Mouse (Mus musculus) midbrain, postnatal 0 days (tissue): Measurements from ENCODE around the gene Serpina3b. TPM values are rescaled to one million over a fixed set of nuclear protein-coding genes. Genes with fewer than 3 reads are reported as not detected.

Experiments
- ATAC-seq: fragments of 200-750 bp; cut with Nextera tagmentation; 2 replicates; pipeline ENCODE4 v1.8.0; 2017; ENCODE audit warnings: moderate number of reproducible peaks, mild to moderate bottlenecking, moderate TSS enrichment, moderate library complexity; ENCODE audit not compliant: low FRiP score
- DNase-seq: peaks from one replicate; pipeline ENCODE4 v3.0.0-alpha.2; 2015; ENCODE audit warnings: low spot score
- H3K27ac ChIP-seq: fragments of 300-500 bp; sonication (generic); 2 replicates; pipeline ENCODE4 v1.5.1; 2014; ENCODE audit warnings: low read depth, mild to moderate bottlenecking, low read length, mixed read lengths
- H3K27me3 ChIP-seq: fragments of 300-500 bp; sonication (generic); 2 replicates; pipeline ENCODE4 v1.6.1; 2014; ENCODE audit warnings: low read length, control low read depth, mixed read lengths; ENCODE audit not compliant: insufficient read depth
- H3K36me3 ChIP-seq: fragments of 300-500 bp; sonication (generic); 2 replicates; pipeline ENCODE4 v1.6.1; 2014; ENCODE audit warnings: low read length, control low read depth, mixed read lengths; ENCODE audit not compliant: insufficient read depth
- H3K4me1 ChIP-seq: fragments of 300-500 bp; sonication (generic); 2 replicates; pipeline ENCODE4 v1.6.1; 2014; ENCODE audit warnings: mild to moderate bottlenecking, control low read depth, antibody characterized with exemption, low read length, mixed read lengths; ENCODE audit not compliant: insufficient read depth
- H3K4me2 ChIP-seq: fragments of 300-500 bp; sonication (generic); 2 replicates; pipeline ENCODE4 v1.6.1; 2014; ENCODE audit warnings: low read depth, mild to moderate bottlenecking, low read length, mixed read lengths; ENCODE audit not compliant: poor library complexity, severe bottlenecking
- H3K4me3 ChIP-seq: fragments of 300-500 bp; sonication (generic); 2 replicates; pipeline ENCODE4 v1.5.1; 2014; ENCODE audit warnings: low read depth, mild to moderate bottlenecking, low read length, moderate library complexity
- H3K9ac ChIP-seq: fragments of 300-500 bp; sonication (generic); replicated peaks from 2 replicates; pipeline ENCODE4 v1.6.1; 2014; ENCODE audit warnings: mild to moderate bottlenecking, low read length, moderate library complexity, mixed read lengths; ENCODE audit not compliant: poor library complexity, severe bottlenecking
- H3K9me3 ChIP-seq: fragments of 300-500 bp; sonication (generic); 2 replicates; pipeline ENCODE4 v1.6.1; 2016; ENCODE audit warnings: low read length, control low read depth
- CTCF ChIP-seq: IDR thresholded peaks from 2 replicates; pipeline ENCODE4 v1.5.1; 2016; ENCODE audit warnings: antibody characterized with exemption, mild to moderate bottlenecking
- WGBS: fragments of 180-500 bp; shearing (Covaris S2); extraction: QIAGEN DNeasy Blood & Tissue Kit; methylation state at CpG from one replicate; pipeline ENCODE4 v1.1.7; 2014; 5-methylcytosine and 5-hydroxymethylcytosine counted together
- polyA plus RNA-seq: library from polyadenylated mRNA; unstranded; fragments of >200 nt; fragmentation: Nextera tagmentation; extraction: Ambion mirVana; gene quantifications from 2 replicates; pipeline ENCODE4 v1.2.1, GENCODE M21; 2015
- total RNA-seq: library from RNA; depleted of rRNA; stranded (reverse); fragments of >200 nt; gene quantifications from 2 replicates; pipeline ENCODE4 v1.2.3, GENCODE M21; 2014; rRNA removed

The Serpina3b gene
- total and polyA plus RNA-seq, 2 experiments from 2014 or later, result not detected

- TF ChIP-seq CTCF, result no peak
- no peak overlapping the region for H3K4me3 ChIP-seq
- H3K9me3 ChIP-seq, result no peaks in the 10 kb centered on the region
- no peaks in the 10 kb centered on the region for H3K36me3 ChIP-seq
- DNase-seq (no peak), ATAC-seq (no peak)
- no peaks in the 10 kb centered on the region for H3K4me1 ChIP-seq
- H3K4me2 ChIP-seq, result no peak overlapping the region
- no peaks in the 10 kb centered on the region for H3K27me3 ChIP-seq
- no peak overlapping the region for H3K9ac ChIP-seq
- H3K27ac ChIP-seq, result no peak overlapping the region
Observed at GRCm38 (mm10) chr12:104178577-104178976, 50.8 kb downstream of the Serpina3b start.

- 83% methylated on average over 2 of the region's 2 CpGs for WGBS
- no peaks in the 10 kb centered on the region for H3K36me3 ChIP-seq
- DNase-seq, result no peak
- no peak for TF ChIP-seq CTCF
- no peaks in the 10 kb centered on the region for H3K27me3 ChIP-seq
- no peak for ATAC-seq
- no peak overlapping the region for H3K4me2 ChIP-seq
- H3K9ac ChIP-seq, result no peak overlapping the region
- no peak overlapping the region for H3K27ac ChIP-seq
- no peaks in the 10 kb centered on the region for H3K4me1 ChIP-seq
- no peak overlapping the region for H3K4me3 ChIP-seq
- H3K9me3 ChIP-seq, result no peaks in the 10 kb centered on the region
Observed at GRCm38 (mm10) chr12:104178987-104179386, 51.2 kb downstream of the Serpina3b start.

GRCm38 (mm10) chr12:104185046-104185445 is 57.2 kb downstream of the Serpina3b start:
- no peak for TF ChIP-seq CTCF
- WGBS, result 84% methylated on average over 4 of the region's 4 CpGs

GRCm38 (mm10) chr12:104186041-104186581 is 58.3 kb downstream of the Serpina3b start:
- no peak for TF ChIP-seq CTCF
- WGBS, result 85% methylated on average over 3 of the region's 3 CpGs

More at GRCm38 (mm10) chr12:104185046-104185445, 57.2 kb downstream of the Serpina3b start:
- no peak overlapping the region for H3K4me2 ChIP-seq
- no peak overlapping the region for H3K9ac ChIP-seq
- no peaks in the 10 kb centered on the region for H3K9me3 ChIP-seq
- no peaks in the 10 kb centered on the region for H3K36me3 ChIP-seq
- no peak overlapping the region for H3K27ac ChIP-seq
- H3K4me3 ChIP-seq, result no peak overlapping the region
- DNase-seq (no peak), ATAC-seq (no peak)
- H3K4me1 ChIP-seq, result no peaks in the 10 kb centered on the region
- no peaks in the 10 kb centered on the region for H3K27me3 ChIP-seq

More at GRCm38 (mm10) chr12:104186041-104186581, 58.3 kb downstream of the Serpina3b start:
- no peak overlapping the region for H3K27ac ChIP-seq
- no peak overlapping the region for H3K4me2 ChIP-seq
- ATAC-seq (no peak), DNase-seq (no peak)
- no peak overlapping the region for H3K4me3 ChIP-seq
- no peak overlapping the region for H3K9ac ChIP-seq
- H3K9me3 ChIP-seq, result no peaks in the 10 kb centered on the region
- H3K4me1 ChIP-seq, result no peaks in the 10 kb centered on the region
- H3K36me3 ChIP-seq, result no peaks in the 10 kb centered on the region
- no peaks in the 10 kb centered on the region for H3K27me3 ChIP-seq

Other genes with a start within 250 kb of the Serpina3b start
- gene Serpina1c, start 223.1 kb upstream of the Serpina3b start, total RNA-seq, result not detected in 2 replicates
- not detected in 2 replicates for gene Serpina1c, start 223.1 kb upstream of the Serpina3b start, polyA plus RNA-seq
- not detected in 2 replicates for gene Serpina1e, start 169.0 kb upstream of the Serpina3b start, total RNA-seq
- gene Serpina1e, start 169.0 kb upstream of the Serpina3b start, polyA plus RNA-seq, result not detected in 2 replicates
- gene Serpina11, start 138.0 kb upstream of the Serpina3b start, total RNA-seq, result not detected in 2 replicates
- not detected in 2 replicates for gene Serpina11, start 138.0 kb upstream of the Serpina3b start, polyA plus RNA-seq
- gene Serpina9, start 114.2 kb upstream of the Serpina3b start, total RNA-seq, result 0.85 TPM in 1 of 2 replicates, not detected in the other
- gene Serpina9, start 114.2 kb upstream of the Serpina3b start, polyA plus RNA-seq, result 0.14 and 0.22 TPM in 2 replicates
- 0.16 TPM in 1 of 2 replicates, not detected in the other for gene Serpina12, start 83.6 kb upstream of the Serpina3b start, total RNA-seq
- gene Serpina12, start 83.6 kb upstream of the Serpina3b start, polyA plus RNA-seq, result not detected in 2 replicates
- gene Serpina5, start 26.9 kb upstream of the Serpina3b start, total RNA-seq, result not detected in 2 replicates
- not detected in 2 replicates for gene Serpina5, start 26.9 kb upstream of the Serpina3b start, polyA plus RNA-seq
- not detected in 2 replicates for gene Serpina3a, start 15.3 kb upstream of the Serpina3b start, total RNA-seq
- not detected in 2 replicates for gene Serpina3a, start 15.3 kb upstream of the Serpina3b start, polyA plus RNA-seq
- gene Serpina3c, start 25.9 kb downstream of the Serpina3b start, total RNA-seq, result not detected in 2 replicates
- gene Serpina3c, start 25.9 kb downstream of the Serpina3b start, polyA plus RNA-seq, result not detected in 2 replicates
- 0.55 TPM in 1 of 2 replicates, not detected in the other for gene Serpina3f, start 86.5 kb downstream of the Serpina3b start, total RNA-seq
- gene Serpina3f, start 86.5 kb downstream of the Serpina3b start, polyA plus RNA-seq, result 0.07 and 0.15 TPM in 2 replicates
- 0.77 and 1.2 TPM in 2 replicates for gene Serpina3g, start 108.2 kb downstream of the Serpina3b start, total RNA-seq
- 0.83 and 1.4 TPM in 2 replicates for gene Serpina3g, start 108.2 kb downstream of the Serpina3b start, polyA plus RNA-seq
- 0.49 TPM in 1 of 2 replicates, not detected in the other for gene Serpina3i, start 135.1 kb downstream of the Serpina3b start, total RNA-seq
- gene Serpina3i, start 135.1 kb downstream of the Serpina3b start, polyA plus RNA-seq, result not detected in 2 replicates
- gene Serpina3j, start 186.6 kb downstream of the Serpina3b start, total RNA-seq, result not detected in 2 replicates
- not detected in 2 replicates for gene Serpina3j, start 186.6 kb downstream of the Serpina3b start, polyA plus RNA-seq
- gene Serpina3k, start 210.5 kb downstream of the Serpina3b start, total RNA-seq, result not detected in 2 replicates
- gene Serpina3k, start 210.5 kb downstream of the Serpina3b start, polyA plus RNA-seq, result not detected in 2 replicates
- not detected in 2 replicates for gene Serpina3m, start 210.5 kb downstream of the Serpina3b start, total RNA-seq
- gene Serpina3m, start 210.5 kb downstream of the Serpina3b start, polyA plus RNA-seq, result not detected in 2 replicates